Comparison of ENCODE assay signal across 2 mouse cellular contexts in the genomic region with DNA sequence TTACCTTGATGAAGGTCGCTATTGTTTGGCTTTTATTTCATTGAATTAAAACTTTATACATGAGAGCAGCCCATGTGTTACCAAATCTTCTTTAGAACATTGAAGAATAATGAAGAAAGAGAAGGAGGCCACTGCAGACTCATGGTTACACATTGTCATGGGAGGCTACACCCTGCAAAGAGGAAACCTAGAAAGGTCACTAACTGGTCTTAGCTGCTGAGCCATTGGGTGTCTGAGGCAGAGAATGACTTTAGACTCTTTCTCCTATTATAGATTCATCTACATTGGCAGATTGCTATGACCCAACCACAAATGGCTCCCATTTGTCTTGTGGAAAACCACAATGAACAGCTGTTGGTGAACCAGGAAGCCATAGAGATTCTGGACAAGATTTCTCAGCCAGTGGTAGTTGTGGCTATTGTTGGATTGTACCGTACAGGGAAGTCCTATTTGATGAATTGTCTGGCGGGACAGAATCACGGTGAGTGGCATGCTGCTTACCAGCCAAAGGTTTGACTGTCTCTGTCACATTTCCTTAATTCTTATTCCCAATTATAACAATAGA. TPM values are rescaled to one million over a fixed set of nuclear protein-coding genes. Genes with fewer than 3 reads are reported as not detected.
"Had no signal": no experiment of that assay in that cellular context is flagged by ENCODE, and none has a peak within 500 bp of the region (broad histone marks: within the 10 kb centered on the region; RNA-seq: fewer than 3 reads in every experiment).

No protein-coding gene starts in this region.

RNA-seq across cellular contexts. Expression of a gene that starts 38.5 kb away (rescaled TPM):
- polyA plus RNA-seq: neural tube, embryonic 14.5 days; stomach, embryonic 14.5 days had no signal
